Mouse (Mus musculus) neural tube, embryonic 12.5 days (tissue): ENCODE data around the gene Ppt2. TPM values are rescaled to one million over a fixed set of nuclear protein-coding genes. Genes with fewer than 3 reads are reported as not detected.

Experiments used
- ATAC-seq: fragments of 200-750 bp; cut with Nextera tagmentation; 2 replicates; pipeline ENCODE4 v1.8.0; 2017; ENCODE audit warnings: low read depth, mild to moderate bottlenecking, moderate TSS enrichment, moderate library complexity; ENCODE audit not compliant: low FRiP score
- H3K27ac ChIP-seq: fragments of 300-500 bp; sonication (generic); 2 replicates; pipeline ENCODE4 v1.5.1; 2016
- H3K27me3 ChIP-seq: fragments of 300-500 bp; sonication (generic); replicated peaks from 2 replicates; pipeline ENCODE4 v1.6.1; 2016; ENCODE audit warnings: mild to moderate bottlenecking
- H3K36me3 ChIP-seq: fragments of 300-500 bp; sonication (generic); 2 replicates; pipeline ENCODE4 v1.6.1; 2016; ENCODE audit warnings: mild to moderate bottlenecking
- H3K4me1 ChIP-seq: fragments of 300-500 bp; sonication (generic); 2 replicates; pipeline ENCODE4 v1.6.1; 2016
- H3K4me2 ChIP-seq: fragments of 300-500 bp; sonication (generic); replicated peaks from 2 replicates; pipeline ENCODE4 v1.6.1; 2016; ENCODE audit warnings: mild to moderate bottlenecking
- H3K4me3 ChIP-seq: fragments of 300-500 bp; sonication (generic); 2 replicates; pipeline ENCODE4 v1.5.1; 2016
- H3K9ac ChIP-seq: fragments of 300-500 bp; sonication (generic); 2 replicates; pipeline ENCODE4 v1.6.1; 2016; ENCODE audit warnings: mild to moderate bottlenecking
- H3K9me3 ChIP-seq: fragments of 300-500 bp; sonication (generic); 2 replicates; pipeline ENCODE4 v1.6.1; 2016; ENCODE audit warnings: mild to moderate bottlenecking
- WGBS: fragments of 180-500 bp; shearing (Covaris S2); methylation state at CpG from one replicate; pipeline ENCODE4 v1.1.7; 2016; 5-methylcytosine and 5-hydroxymethylcytosine counted together
- polyA plus RNA-seq: library from polyadenylated mRNA; unstranded; fragments of >200 nt; fragmentation: Nextera tagmentation; extraction: Ambion mirVana; gene quantifications from 2 replicates; pipeline ENCODE4 v1.2.1, GENCODE M21; 2016

The Ppt2 gene
- polyA plus RNA-seq, 1 experiment from 2014 or later: 22.9 TPM

DNA sequence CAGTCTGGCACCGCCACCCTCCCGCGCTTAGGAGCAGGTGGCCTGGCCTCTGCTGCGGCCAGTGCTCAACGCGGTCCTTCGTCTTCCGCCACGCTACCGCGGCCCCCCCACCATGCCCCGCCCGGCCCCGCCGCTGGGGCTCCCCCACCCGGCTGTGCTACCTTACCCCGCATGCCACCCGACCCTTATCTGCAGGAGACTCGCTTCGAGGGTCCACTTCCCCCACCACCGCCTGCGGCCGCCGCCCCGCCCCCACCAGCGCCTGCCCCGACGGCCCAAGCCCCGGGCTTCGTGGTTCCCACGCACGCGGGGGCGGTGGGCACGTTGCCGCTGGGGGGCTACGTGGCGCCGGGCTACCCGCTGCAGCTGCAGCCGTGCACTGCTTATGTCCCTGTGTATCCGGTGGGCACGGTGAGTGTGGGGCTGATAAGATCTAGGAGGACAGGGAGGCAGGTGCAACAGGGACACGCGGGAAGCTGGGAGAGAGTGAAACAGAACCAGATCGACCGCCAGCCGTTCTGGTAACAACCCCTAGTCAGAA is 2.5 kb upstream of the Ppt2 start:
- 2% methylated on average over 47 of the region's 48 CpGs for WGBS
- peak overlapping the region; percentile 32 for H3K4me3 ChIP-seq
- ATAC-seq: no peak
- H3K27ac ChIP-seq: no peak overlapping the region
- H3K4me1 ChIP-seq: peaks cover 55% of the 10 kb centered on the region
- H3K9ac ChIP-seq: peak overlapping the region; percentile 50
- H3K27me3 ChIP-seq: peaks cover 45% of the 10 kb centered on the region
- no peaks in the 10 kb centered on the region for H3K9me3 ChIP-seq
- peak overlapping the region; percentile 86 for H3K4me2 ChIP-seq
- H3K36me3 ChIP-seq: no peaks in the 10 kb centered on the region

DNA sequence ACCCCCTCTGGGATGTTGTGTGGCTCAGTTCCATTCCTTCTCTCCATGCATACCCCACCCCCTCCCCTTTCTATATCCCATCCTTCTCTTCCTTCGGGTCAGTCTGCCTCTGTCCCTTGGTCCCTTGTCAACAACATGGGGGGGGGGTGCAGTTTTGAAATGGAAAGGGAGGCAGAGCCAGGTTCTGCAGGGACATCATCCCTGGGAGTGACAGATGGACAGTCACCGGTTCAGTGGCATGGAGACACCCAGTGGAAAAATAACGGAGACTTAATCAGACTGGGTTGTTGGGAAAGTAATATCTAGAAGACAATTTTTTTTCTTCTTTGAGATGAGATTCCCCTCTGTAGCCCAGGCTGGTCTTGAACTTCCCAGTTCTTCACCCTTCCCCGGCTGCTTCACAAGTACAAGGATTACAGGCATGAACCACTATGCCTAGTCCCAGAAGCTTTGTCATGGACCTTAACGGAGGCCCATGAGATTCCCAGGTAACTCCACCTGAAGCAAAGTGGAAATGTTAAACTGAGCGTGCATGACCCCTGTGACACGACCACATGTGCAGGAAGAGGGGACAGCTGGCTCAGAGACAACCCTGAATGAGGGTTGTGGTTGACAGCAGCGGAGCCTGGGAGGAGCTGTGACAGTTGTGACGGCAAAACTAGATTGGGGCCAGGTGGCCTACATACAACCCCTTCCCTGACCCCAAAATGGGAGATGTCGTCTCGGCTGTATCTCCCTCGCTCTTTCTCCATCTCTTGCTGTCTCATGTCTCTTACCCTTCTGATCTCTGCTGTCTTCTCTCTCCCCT is 1.7 kb upstream of the Ppt2 start:
- H3K27ac ChIP-seq: no peak overlapping the region
- peak overlapping the region; percentile 32 for H3K4me3 ChIP-seq
- 0 out of 2 replicates have a peak overlapping the region, but pooled peaks have one; percentile 50 for H3K9ac ChIP-seq
- H3K27me3 ChIP-seq: peaks cover 45% of the 10 kb centered on the region
- H3K4me1 ChIP-seq: peaks cover 57% of the 10 kb centered on the region
- ATAC-seq: no peak
- H3K36me3 ChIP-seq: no peaks in the 10 kb centered on the region
- WGBS: 13% methylated on average over 12 of the region's 12 CpGs
- H3K9me3 ChIP-seq: no peaks in the 10 kb centered on the region
- peak overlapping the region; percentile 86 for H3K4me2 ChIP-seq

DNA sequence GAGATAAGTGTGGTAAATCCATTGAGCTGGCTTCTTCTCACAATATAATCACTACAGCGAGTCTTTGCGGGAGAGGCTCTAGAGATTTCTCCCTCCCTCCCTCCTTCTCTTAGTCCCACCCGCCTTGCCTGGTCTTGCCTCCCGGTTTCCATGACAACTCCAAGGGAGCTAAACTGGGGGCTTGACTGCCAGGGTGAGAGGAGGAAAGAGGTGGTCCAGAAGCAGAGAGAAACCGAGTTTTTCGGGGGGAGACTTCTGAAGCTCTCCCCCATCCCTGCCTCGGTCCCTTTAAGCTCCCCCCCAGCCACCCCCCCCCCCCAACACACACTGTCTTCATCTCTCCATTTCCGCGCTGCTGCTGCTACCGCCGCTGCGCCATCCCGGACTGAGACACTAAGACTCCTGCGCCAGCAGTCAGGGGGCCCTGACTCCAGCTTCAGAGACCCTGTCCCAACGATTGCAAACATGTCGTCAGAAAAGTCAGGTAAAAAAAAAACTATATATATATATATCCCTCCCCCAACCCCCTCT is 976 bp upstream of the Ppt2 start, which contains the start of gene Prrt1:
Prrt1 (plus strand) TSS at position 313 of the 531 bp plus-strand sequence.
- H3K27ac ChIP-seq: no peak within 1 kb of the TSS
- peak within 1 kb of the TSS; percentile 86 for H3K4me2 ChIP-seq
- no peak for ATAC-seq
- H3K27me3 ChIP-seq: peaks cover 45% of the 10 kb centered on the region
- H3K9ac ChIP-seq: peak within 1 kb of the TSS; percentile 60
- H3K9me3 ChIP-seq: no peaks in the 10 kb centered on the region
- H3K4me1 ChIP-seq: peaks cover 57% of the 10 kb centered on the region
- H3K36me3 ChIP-seq: no peaks in the 10 kb centered on the region
- H3K4me3 ChIP-seq: peak within 1 kb of the TSS; percentile 60
- 3% methylated on average over 16 of the region's 16 CpGs for WGBS

DNA sequence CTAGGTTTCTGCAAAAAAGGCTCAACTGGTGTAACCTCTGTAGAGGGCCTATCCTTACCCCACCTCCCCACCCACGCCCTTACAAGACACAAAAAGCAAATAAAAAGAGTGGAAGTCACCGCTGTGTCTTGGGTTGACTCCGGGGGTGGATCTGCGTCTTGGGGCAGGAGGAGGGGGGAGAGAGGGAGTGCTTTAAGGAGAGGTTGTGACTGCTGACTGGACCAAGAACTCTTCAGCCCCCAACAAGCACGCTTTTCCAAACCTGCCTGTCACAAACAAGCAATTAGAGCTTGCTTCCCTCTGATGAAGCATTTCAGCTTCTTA is 296 bp upstream of the Ppt2 start:
- no peak for ATAC-seq
- H3K27me3 ChIP-seq: peaks cover 45% of the 10 kb centered on the region
- peak overlapping the region; percentile 60; the same call in 1 of the 2 replicates for H3K4me3 ChIP-seq
- H3K36me3 ChIP-seq: peaks cover 7% of the 10 kb centered on the region; the same call in 1 of the 2 replicates
- peak overlapping the region; percentile 86 for H3K4me2 ChIP-seq
- no peaks in the 10 kb centered on the region for H3K9me3 ChIP-seq
- WGBS: 19% methylated on average over 5 of the region's 5 CpGs
- H3K4me1 ChIP-seq: peaks cover 57% of the 10 kb centered on the region
- no peak overlapping the region for H3K27ac ChIP-seq
- peak overlapping the region; percentile 60; the same call in 1 of the 2 replicates for H3K9ac ChIP-seq

DNA sequence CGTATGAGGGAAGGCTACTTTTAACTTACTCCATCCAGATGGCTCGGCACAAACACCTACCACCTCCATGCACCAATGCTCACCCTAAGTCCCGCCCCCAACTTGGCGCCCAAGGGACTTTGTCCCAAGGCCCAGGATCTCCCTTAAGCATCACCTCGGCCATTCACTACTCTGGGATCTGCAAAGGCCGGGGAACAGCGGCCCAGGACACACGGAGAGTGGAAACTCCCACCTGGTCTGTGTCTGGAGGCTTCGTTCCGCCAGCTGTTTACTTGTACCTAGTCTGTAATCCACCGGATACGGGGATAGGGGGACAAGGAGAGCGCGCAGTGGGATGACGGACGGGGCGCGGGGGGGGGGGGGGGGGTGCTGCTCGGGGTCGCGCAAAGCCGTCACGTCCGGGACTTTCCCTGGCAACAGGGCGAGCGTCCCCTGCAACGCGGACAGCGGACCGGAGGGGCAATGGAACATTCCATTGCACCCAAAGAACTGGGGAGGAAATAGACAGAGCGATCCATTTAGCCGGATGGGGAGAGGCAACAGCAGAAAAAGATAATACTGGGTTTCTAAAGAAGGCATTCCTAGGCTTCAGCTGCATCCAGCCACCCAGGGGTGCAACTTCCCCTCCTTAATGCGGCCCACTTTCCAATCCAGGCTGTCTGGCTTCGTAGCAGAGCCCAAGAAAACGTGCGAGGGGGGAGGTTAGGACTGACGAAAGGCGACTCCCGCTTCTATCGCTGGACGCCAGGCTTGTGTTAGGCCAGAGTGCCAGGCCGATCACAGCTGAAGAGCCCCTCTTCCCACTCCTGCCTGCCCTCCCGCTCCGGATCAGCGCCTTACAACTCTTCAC is 992 bp downstream of the Ppt2 start:
- ATAC-seq: peak; percentile 83
- Histone ChIP-seq H3K9me3 (no peaks in the 10 kb centered on the region), H3K4me3 (peak overlapping the region; percentile 60), H3K4me2 (peak overlapping the region; percentile 86), H3K36me3 (peaks cover 17% of the 10 kb centered on the region; the same call in 1 of the 2 replicates), H3K9ac (peak overlapping the region; percentile 60), H3K27me3 (peaks cover 32% of the 10 kb centered on the region), H3K27ac (peak overlapping the region; percentile 72; the same call in 1 of the 2 replicates), H3K4me1 (peaks cover 55% of the 10 kb centered on the region)
- 1% methylated on average over 40 of the region's 45 CpGs for WGBS

DNA sequence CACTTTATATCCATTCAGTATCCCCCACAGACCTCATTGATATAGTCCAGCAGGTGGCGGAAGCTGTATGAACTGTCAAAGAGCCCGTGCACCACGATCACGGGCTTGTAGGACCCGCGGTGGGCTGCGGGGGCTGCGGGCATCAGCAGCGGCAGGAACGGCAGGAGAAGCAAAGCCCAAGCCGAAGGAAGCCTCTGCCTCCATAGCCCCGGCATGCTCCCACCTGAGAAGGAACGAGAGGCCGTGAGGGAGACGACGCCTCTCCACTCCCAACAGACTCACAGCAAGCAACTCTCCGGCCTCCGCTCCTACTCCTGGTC is 1.6 kb downstream of the Ppt2 start:
- Histone ChIP-seq H3K36me3 (peaks cover 22% of the 10 kb centered on the region), H3K9ac (peak overlapping the region; percentile 60), H3K4me2 (peak overlapping the region; percentile 86), H3K9me3 (no peaks in the 10 kb centered on the region), H3K4me1 (peaks cover 49% of the 10 kb centered on the region), H3K27me3 (peaks cover 26% of the 10 kb centered on the region), H3K4me3 (peak overlapping the region; percentile 60), H3K27ac (peak overlapping the region; percentile 17; the same call in 1 of the 2 replicates)
- peak; percentile 27; the same call in 1 of the 2 replicates for ATAC-seq
- under 1% methylated on average over 18 of the region's 18 CpGs for WGBS

DNA sequence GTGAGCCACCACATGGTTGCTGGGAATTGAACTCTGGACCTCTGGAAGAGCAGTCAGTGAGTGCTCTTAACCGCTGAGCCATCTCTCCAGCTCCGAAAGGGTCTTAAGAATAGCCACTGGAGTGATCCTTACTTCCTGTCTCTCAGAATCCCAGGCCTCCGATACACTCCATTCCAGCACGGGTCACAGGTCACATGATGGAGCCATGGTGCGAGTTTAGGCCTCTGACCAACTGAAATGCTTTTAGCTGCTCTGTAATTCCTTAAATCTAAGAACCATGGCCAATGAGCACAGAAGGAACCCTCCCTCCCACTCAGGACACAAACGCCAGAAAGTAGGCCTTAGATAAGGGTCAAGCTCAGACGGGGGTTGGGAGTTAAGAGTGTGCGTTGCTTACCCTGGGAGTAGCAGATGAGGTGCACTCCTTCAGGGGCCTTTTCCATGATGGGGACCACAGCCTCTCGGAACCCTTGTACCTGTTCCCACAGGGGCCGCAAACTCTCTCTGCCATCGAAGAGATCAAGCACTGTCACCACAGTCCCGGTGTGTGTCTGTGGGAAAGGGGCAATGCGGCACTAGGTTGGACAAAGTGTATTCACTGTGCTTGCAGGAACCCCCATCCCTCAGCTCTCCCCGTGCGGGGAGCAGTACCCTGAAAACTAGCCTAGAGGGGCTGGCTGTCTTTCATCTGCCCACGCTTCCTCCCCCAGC is 2.1 kb downstream of the Ppt2 start:
- H3K4me3 ChIP-seq: peak overlapping the region; percentile 60
- no peaks in the 10 kb centered on the region for H3K9me3 ChIP-seq
- WGBS: 55% methylated on average over 16 of the region's 16 CpGs
- H3K27me3 ChIP-seq: peaks cover 21% of the 10 kb centered on the region
- H3K36me3 ChIP-seq: peaks cover 22% of the 10 kb centered on the region
- H3K27ac ChIP-seq: no peak overlapping the region
- H3K4me1 ChIP-seq: peaks cover 44% of the 10 kb centered on the region
- H3K9ac ChIP-seq: peak overlapping the region; percentile 60
- H3K4me2 ChIP-seq: peak overlapping the region; percentile 86
- ATAC-seq: no peak

DNA sequence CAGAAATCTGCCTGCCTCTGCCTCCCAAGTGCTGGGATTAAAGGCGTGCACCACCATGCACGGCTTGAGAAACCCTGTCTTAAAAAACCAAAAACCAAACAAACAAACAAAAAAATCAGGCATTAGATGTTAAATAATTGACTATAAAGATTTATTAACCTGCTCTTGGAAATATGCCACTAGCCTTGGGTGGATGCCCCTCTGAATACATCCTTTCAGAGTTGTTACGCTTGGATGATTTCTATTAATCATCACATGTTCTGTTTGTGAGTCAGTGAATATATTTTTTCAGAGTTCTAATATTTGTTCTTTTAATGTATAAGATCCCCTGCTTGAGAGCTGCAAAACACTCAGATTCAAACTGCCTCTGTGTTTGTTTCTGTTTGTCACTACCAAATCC is 3.3 kb downstream of the Ppt2 start:
- Histone ChIP-seq H3K4me2 (no peak overlapping the region), H3K27ac (no peak overlapping the region), H3K36me3 (peaks cover 22% of the 10 kb centered on the region), H3K27me3 (peaks cover 9% of the 10 kb centered on the region), H3K4me1 (peaks cover 32% of the 10 kb centered on the region), H3K9me3 (no peaks in the 10 kb centered on the region), H3K9ac (no peak overlapping the region), H3K4me3 (no peak overlapping the region)
- WGBS: 96% methylated on average over 3 of the region's 3 CpGs
- ATAC-seq: no peak

DNA sequence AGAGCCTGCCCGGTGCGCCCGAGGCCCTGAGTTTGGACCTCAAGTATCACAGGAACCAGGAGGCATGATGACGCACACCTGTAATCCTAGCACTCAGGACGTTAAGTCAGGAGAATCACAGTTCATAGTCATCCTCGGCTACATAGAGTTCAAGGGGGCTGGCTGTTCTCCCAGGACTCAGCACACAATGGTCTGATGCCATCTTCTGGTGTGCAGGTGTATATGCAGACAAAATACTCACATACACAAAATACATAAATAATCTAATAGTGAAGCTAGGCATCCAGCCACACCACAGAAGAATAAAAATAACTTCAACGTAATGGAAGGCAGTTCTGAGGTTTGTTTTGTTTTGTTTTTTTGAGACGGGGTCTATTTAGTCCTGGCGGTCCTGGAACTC is 5.1 kb downstream of the Ppt2 start:
- H3K9ac ChIP-seq: no peak overlapping the region
- no peaks in the 10 kb centered on the region for H3K27me3 ChIP-seq
- 90% methylated on average over 9 of the region's 9 CpGs for WGBS
- no peak for ATAC-seq
- no peak overlapping the region for H3K4me3 ChIP-seq
- H3K27ac ChIP-seq: no peak overlapping the region
- peaks cover 22% of the 10 kb centered on the region for H3K36me3 ChIP-seq
- H3K4me2 ChIP-seq: no peak overlapping the region
- no peaks in the 10 kb centered on the region for H3K9me3 ChIP-seq
- peaks cover 15% of the 10 kb centered on the region for H3K4me1 ChIP-seq

DNA sequence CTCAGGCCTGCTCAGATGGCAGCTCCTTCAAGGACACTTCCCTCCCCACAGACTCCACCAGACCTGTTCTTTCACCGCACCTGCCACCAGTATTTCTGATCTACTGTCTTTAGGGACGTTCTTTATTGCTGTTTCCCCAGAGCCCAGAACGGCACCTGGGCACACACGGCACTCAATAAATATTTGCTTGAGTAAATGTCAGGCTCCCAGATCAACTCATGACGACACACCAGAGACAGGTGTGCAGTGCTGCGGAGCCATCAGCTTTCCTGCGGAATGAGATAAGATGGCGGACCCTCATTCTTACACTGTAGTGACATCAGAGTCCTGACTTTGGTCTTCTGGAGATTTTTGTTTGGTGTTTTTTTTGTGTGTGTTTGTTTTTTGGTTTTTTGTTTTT is 7.3 kb downstream of the Ppt2 start:
- 90% methylated on average over 8 of the region's 8 CpGs for WGBS
- H3K27me3 ChIP-seq: no peaks in the 10 kb centered on the region
- H3K9ac ChIP-seq: no peak overlapping the region
- ATAC-seq: no peak
- peaks cover 31% of the 10 kb centered on the region for H3K36me3 ChIP-seq
- no peak overlapping the region for H3K4me3 ChIP-seq
- peaks cover 4% of the 10 kb centered on the region for H3K4me1 ChIP-seq
- no peak overlapping the region for H3K4me2 ChIP-seq
- H3K9me3 ChIP-seq: no peaks in the 10 kb centered on the region
- no peak overlapping the region for H3K27ac ChIP-seq

DNA sequence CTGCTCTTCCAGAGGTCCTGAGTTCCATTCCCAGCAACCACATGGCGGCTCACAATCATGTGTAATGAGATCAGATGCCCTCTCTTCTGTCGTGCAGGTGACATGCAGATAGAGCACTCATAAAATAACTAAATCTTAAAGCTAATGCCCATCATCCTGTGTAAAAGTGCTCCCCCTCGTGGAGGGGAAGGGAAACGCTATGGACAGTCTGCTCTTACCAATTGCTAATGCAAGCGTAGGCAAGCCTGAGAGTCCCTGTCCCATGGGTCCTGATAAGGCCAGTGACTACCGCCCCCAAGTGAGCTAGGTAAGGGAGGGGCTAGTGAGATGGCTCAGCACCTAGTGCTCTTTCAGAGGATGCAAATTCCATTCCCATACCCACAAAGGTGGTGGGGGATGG is 9.3 kb downstream of the Ppt2 start:
- no peak overlapping the region for H3K4me2 ChIP-seq
- no peak overlapping the region for H3K4me3 ChIP-seq
- no peak overlapping the region for H3K9ac ChIP-seq
- H3K27me3 ChIP-seq: no peaks in the 10 kb centered on the region
- H3K36me3 ChIP-seq: peaks cover 47% of the 10 kb centered on the region
- no peaks in the 10 kb centered on the region for H3K9me3 ChIP-seq
- no peaks in the 10 kb centered on the region for H3K4me1 ChIP-seq
- ATAC-seq: no peak
- WGBS: 20% methylated on average over 6 of the region's 6 CpGs
- H3K27ac ChIP-seq: no peak overlapping the region
